Mouse (Mus musculus): Measurements from ENCODE around the gene Fus. TPM values are rescaled to one million over a fixed set of nuclear protein-coding genes. Genes with fewer than 3 reads are reported as not detected.
A peak's percentile ranks its signal among the peaks of the same experiment; 100 is the strongest.
"Not testable (repeated sequence)": the region's sequence is repeated elsewhere in the genome, so short reads cannot be mapped to it uniquely, and the experiment has no call there.

Fus gene
- polyA plus RNA-seq, 1 experiment from 2014 or later, result 94.5 TPM

DNA sequence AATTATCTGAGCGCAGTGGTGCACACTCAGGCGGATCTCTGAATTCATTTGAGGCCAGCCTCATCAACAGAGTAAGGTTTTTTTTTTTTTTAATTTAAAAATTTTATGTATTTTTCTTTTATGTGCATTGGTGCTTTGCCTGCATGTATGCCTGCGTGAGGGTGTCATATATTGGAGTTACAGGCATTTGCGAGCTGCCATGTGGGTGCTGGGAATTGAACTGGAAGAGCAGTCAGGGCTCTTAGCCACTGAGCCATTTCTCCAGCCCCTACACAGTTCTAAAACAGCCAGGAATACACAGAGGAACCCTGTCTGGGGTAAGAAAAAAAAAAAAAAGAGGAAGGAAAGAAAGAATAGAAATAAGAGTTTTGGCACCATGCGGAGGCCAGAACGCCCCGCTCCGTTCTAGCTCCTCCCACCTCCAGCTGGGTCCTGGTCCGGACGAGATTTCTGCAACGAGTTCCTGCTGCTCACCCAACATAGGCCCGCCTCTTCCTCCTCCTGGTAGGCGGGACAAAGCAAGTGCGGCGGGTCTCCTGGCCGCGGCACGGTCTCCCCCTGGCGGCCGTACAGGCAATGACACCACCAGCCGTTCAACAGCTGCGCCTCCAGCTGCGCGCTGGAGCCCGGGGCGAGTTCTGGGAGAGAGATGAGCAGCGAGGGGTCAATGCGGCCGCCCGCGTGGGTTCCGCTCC lies 32.1 kb upstream of the Fus start:
- H3K36me3 ChIP-seq (replicated peaks; ENCODE audit: insufficient read depth, low read length), result no peaks in the 10 kb centered on the region
- peak; percentile 100 for TF ChIP-seq CTCF (IDR thresholded peaks at IDR 0.05; ENCODE audit: low read depth)
- TF ChIP-seq EP300 (IDR thresholded peaks at IDR 0.05; ENCODE audit: low read depth), result no peak
- H3K9me3 ChIP-seq (ENCODE audit: low read length), result no peaks in the 10 kb centered on the region
- H3K9ac ChIP-seq (replicated peaks), result peak overlapping the region; percentile 69
- ATAC-seq (peak; percentile 89), DNase-seq (peak; percentile 95)
- H3K27ac ChIP-seq (ENCODE audit: low read depth), result peak overlapping the region; percentile 37; the same call in 1 of the 2 replicates
- H3K27me3 ChIP-seq (ENCODE audit: insufficient read depth, low read length), result no peaks in the 10 kb centered on the region
- peak overlapping the region; percentile 61 for H3K4me3 ChIP-seq (ENCODE audit: low read depth, low read length)
- 6% methylated on average over 31 of the region's 32 CpGs for WGBS (ENCODE audit: insufficient replicate concordance)
- H3K4me2 ChIP-seq (ENCODE audit: low read depth, low read length), result peak overlapping the region; percentile 98
- H3K4me1 ChIP-seq (ENCODE audit: insufficient read depth), result peaks cover 25% of the 10 kb centered on the region

DNA sequence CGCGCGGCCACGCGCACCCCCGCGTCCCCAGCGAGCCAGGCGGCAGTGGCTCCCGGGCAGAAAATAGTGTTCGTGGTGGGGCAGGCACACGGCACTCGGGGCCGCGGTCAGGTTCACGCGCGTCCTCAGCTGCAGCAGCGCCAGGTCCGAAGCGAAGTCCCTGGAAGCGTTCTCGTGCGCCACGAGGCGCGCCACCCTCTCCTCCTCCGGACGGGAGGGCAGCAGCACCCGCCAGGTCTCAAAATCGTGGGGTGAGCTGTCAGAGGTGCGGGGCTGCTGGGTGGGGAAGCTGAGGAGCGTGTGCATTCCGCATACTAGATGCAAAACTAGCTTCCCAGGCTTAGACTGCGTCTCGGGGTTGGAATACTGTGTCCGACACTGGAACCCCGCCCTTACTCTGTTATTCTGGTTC lies 31.5 kb upstream of the Fus start:
- H3K27me3 ChIP-seq (ENCODE audit: insufficient read depth, low read length), result no peaks in the 10 kb centered on the region
- H3K4me1 ChIP-seq (ENCODE audit: insufficient read depth), result peaks cover 25% of the 10 kb centered on the region
- peak overlapping the region; percentile 69 for H3K9ac ChIP-seq (replicated peaks)
- TF ChIP-seq EP300 (IDR thresholded peaks at IDR 0.05; ENCODE audit: low read depth) (no peak), CTCF (IDR thresholded peaks at IDR 0.05; ENCODE audit: low read depth) (no peak)
- no peaks in the 10 kb centered on the region for H3K9me3 ChIP-seq (ENCODE audit: low read length)
- WGBS (ENCODE audit: insufficient replicate concordance), result under 1% methylated on average over 38 of the region's 38 CpGs
- H3K4me3 ChIP-seq (ENCODE audit: low read depth, low read length), result peak overlapping the region; percentile 61
- no peak overlapping the region for H3K27ac ChIP-seq (ENCODE audit: low read depth)
- no peaks in the 10 kb centered on the region for H3K36me3 ChIP-seq (replicated peaks; ENCODE audit: insufficient read depth, low read length)
- ATAC-seq, result peak; percentile 35
- no peak for DNase-seq
- H3K4me2 ChIP-seq (ENCODE audit: low read depth, low read length), result peak overlapping the region; percentile 98

DNA sequence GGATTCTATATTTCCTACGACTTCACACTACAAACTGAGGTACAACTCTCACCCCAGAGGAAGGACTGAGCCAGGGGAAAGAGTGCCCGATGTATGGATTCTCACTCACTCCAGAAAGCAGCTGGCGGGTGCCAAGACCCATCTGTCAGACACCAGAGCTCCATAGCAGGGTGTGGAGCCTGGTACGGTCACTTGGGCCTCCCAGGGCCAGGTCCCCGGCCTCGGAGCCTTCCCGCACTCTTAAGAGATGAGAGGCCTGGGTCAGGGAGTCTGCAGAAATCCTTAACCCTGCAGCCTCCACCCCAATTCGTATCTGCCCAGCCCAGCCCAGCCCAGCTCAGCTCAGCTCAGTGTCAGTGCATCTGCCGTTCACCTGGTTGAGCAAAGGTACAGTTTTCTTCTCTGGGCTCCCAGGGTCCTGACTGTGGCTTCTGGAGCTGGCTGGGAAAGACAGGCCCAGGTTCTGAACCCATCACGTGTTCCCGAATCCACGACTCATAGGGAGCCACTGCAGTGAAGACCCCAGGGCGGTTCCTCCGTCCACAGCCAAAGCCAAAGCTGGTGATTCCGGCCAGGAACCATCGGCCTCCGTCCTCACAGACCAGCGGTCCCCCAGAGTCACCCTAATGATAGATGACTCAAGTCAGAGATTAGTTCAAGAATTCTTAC lies 30.9 kb upstream of the Fus start:
- Histone ChIP-seq H3K4me3 (ENCODE audit: low read depth, low read length) (peak overlapping the region; percentile 61), H3K9ac (replicated peaks) (peak overlapping the region; percentile 69), H3K9me3 (ENCODE audit: low read length) (no peaks in the 10 kb centered on the region), H3K36me3 (replicated peaks; ENCODE audit: insufficient read depth, low read length) (no peaks in the 10 kb centered on the region), H3K4me2 (ENCODE audit: low read depth, low read length) (peak overlapping the region; percentile 98), H3K27me3 (ENCODE audit: insufficient read depth, low read length) (no peaks in the 10 kb centered on the region), H3K4me1 (ENCODE audit: insufficient read depth) (peaks cover 22% of the 10 kb centered on the region), H3K27ac (ENCODE audit: low read depth) (no peak overlapping the region)
- 56% methylated on average over 18 of the region's 18 CpGs for WGBS (ENCODE audit: insufficient replicate concordance)
- DNase-seq, result no peak
- TF ChIP-seq EP300 (IDR thresholded peaks at IDR 0.05; ENCODE audit: low read depth), result no peak
- no peak for TF ChIP-seq CTCF (IDR thresholded peaks at IDR 0.05; ENCODE audit: low read depth)
- no peak for ATAC-seq

DNA sequence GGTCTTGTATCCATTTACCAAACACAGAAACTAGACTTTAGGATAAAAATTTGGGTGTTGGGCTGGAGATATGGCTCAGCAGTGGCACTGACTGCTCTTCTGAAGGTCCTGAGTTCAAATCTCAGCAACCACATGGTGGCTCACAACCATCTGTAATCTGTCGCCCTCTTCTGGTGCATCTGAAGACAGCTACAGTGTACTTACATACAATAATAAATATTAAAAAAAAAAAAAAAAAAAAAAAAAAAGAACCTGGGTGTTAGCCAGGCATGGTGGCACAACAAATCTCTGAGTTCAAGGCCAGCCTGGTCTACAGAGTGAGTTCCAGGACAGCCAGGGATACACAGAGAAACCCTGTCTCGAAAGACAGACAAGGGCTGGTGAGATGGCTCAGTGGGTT lies 25.2 kb upstream of the Fus start:
- H3K9ac ChIP-seq (replicated peaks); DNase-seq; H3K36me3 ChIP-seq (replicated peaks; ENCODE audit: insufficient read depth, low read length); H3K4me1 ChIP-seq (ENCODE audit: insufficient read depth); H3K4me3 ChIP-seq (ENCODE audit: low read depth, low read length); H3K27ac ChIP-seq (ENCODE audit: low read depth); H3K4me2 ChIP-seq (ENCODE audit: low read depth, low read length); H3K9me3 ChIP-seq (ENCODE audit: low read length); ATAC-seq: not testable (repeated sequence)
- 43% methylated on average over 2 of the region's 2 CpGs for WGBS (ENCODE audit: insufficient replicate concordance)
- peak; percentile 36 for TF ChIP-seq CTCF (IDR thresholded peaks at IDR 0.05; ENCODE audit: low read depth)
- H3K27me3 ChIP-seq (ENCODE audit: insufficient read depth, low read length), result peaks cover 12% of the 10 kb centered on the region; the same call in 1 of the 2 replicates

DNA sequence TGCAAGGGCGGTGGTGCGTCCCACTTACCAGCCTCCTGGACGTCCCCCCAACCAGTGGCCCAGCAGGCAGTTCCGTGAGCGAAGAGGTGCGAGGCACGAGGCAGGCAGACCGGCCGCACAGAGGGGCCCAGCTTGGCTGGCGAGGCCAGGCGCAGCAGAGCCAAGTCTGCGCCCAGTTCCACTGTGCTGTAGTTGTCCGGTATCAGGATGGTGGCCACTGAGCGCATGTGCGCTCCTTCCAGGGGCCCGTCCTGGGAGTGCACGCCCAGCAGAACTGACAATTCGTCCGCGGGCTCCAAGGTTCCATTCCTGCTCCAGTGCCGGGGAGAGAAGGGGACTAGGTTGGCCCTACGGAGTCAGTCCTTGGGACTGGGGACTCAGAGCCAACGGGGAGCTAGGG lies 22.6 kb upstream of the Fus start:
- no peaks in the 10 kb centered on the region for H3K9me3 ChIP-seq (ENCODE audit: low read length)
- no peak overlapping the region for H3K27ac ChIP-seq (ENCODE audit: low read depth)
- H3K4me2 ChIP-seq (ENCODE audit: low read depth, low read length), result no peak overlapping the region
- TF ChIP-seq CTCF (IDR thresholded peaks at IDR 0.05; ENCODE audit: low read depth) (no peak), EP300 (IDR thresholded peaks at IDR 0.05; ENCODE audit: low read depth) (no peak)
- 19% methylated on average over 23 of the region's 23 CpGs for WGBS (ENCODE audit: insufficient replicate concordance)
- DNase-seq (peak; percentile 13), ATAC-seq (no peak)
- no peaks in the 10 kb centered on the region for H3K36me3 ChIP-seq (replicated peaks; ENCODE audit: insufficient read depth, low read length)
- H3K4me3 ChIP-seq (ENCODE audit: low read depth, low read length), result no peak overlapping the region
- no peaks in the 10 kb centered on the region for H3K4me1 ChIP-seq (ENCODE audit: insufficient read depth)
- no peak overlapping the region for H3K9ac ChIP-seq (replicated peaks)
- H3K27me3 ChIP-seq (ENCODE audit: insufficient read depth, low read length), result peaks cover 12% of the 10 kb centered on the region; the same call in 1 of the 2 replicates

DNA sequence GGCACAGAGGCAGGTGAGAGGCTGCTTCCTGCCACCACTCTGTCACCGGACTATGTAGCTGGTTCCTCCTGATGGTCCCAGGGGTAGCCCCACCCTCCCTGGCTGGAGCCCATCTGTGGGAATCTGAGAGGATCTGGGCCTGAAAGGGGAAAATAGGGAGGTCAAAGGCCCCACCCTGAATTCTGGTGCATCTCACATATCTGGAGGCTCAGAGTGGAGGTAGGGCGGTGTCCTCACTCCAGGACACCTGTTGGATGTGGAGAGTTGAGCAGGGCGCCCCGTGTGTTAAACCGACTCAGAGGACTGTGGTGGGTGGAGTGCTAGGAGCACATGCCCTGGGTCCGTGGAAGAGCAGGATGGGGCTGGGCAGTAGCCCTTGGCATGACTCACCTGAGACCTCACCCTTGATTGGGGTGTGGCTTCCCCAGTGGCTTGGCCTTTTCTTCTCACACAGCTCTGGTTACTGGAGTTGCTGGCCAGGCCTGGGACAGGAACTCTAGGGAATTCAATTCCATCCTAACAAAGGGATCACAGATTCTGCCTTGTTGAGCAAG lies 20.7 kb upstream of the Fus start, which contains the start of gene Prss36:
Prss36 (minus strand) TSS at position 256 of the 554 bp plus-strand sequence.
- no peak for DNase-seq
- no peak for ATAC-seq
- Histone ChIP-seq H3K27ac (ENCODE audit: low read depth) (no peak within 1 kb of the TSS), H3K4me1 (ENCODE audit: insufficient read depth) (no peaks in the 10 kb centered on the region), H3K9me3 (ENCODE audit: low read length) (no peaks in the 10 kb centered on the region), H3K27me3 (ENCODE audit: insufficient read depth, low read length) (peaks cover 12% of the 10 kb centered on the region; the same call in 1 of the 2 replicates), H3K36me3 (replicated peaks; ENCODE audit: insufficient read depth, low read length) (no peaks in the 10 kb centered on the region), H3K4me2 (ENCODE audit: low read depth, low read length) (no peak within 1 kb of the TSS), H3K4me3 (ENCODE audit: low read depth, low read length) (no peak within 1 kb of the TSS), H3K9ac (replicated peaks) (no peak within 1 kb of the TSS)
- TF ChIP-seq CTCF (IDR thresholded peaks at IDR 0.05; ENCODE audit: low read depth) (no peak), EP300 (IDR thresholded peaks at IDR 0.05; ENCODE audit: low read depth) (no peak)
- WGBS (ENCODE audit: insufficient replicate concordance), result 73% methylated on average over 6 of the region's 6 CpGs

Measured in liver, postnatal 0 days (tissue).